Mouse (Mus musculus) adrenal gland, postnatal 36 days (tissue): ENCODE data around the gene Kcnb1. TPM values are rescaled to one million over a fixed set of nuclear protein-coding genes. Genes with fewer than 3 reads are reported as not detected.
A peak's percentile ranks its signal among the peaks of the same experiment; 100 is the strongest.

Experiments used
- DNase-seq, 2 experiments: peaks; one replicate each; pipeline ENCODE4 v3.0.0; 2021; ENCODE audit warnings: mixed read lengths in 1 of 2
- total RNA-seq, 2 experiments: library from RNA; stranded (reverse); gene quantifications; 2 replicates each; pipeline ENCODE4 v1.2.3; 2021

Gene Kcnb1
- total RNA-seq, 2 experiments from 2014 or later, result 13.7 to 20.7 TPM

DNA sequence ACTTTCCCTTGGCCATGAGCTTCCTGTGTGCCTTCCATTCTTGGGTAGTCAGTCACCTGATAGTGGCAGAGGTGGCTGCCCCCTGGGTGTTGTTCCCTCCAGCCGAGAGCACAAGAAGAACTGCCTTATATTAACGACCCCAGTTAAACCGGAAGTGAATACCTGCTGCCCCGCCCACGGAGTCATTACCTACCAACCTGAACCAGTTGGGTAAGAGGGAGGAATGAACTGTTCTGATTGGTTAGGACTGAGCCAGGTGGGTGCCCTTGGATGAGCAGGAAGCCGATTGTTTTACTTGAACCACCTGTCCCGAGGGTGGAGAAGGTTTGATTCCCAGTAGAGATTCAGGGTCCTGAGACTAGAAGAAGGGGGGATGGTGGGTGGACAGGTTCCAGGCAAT is 111.5 kb downstream of the Kcnb1 start:
- DNase-seq, result no peak

DNA sequence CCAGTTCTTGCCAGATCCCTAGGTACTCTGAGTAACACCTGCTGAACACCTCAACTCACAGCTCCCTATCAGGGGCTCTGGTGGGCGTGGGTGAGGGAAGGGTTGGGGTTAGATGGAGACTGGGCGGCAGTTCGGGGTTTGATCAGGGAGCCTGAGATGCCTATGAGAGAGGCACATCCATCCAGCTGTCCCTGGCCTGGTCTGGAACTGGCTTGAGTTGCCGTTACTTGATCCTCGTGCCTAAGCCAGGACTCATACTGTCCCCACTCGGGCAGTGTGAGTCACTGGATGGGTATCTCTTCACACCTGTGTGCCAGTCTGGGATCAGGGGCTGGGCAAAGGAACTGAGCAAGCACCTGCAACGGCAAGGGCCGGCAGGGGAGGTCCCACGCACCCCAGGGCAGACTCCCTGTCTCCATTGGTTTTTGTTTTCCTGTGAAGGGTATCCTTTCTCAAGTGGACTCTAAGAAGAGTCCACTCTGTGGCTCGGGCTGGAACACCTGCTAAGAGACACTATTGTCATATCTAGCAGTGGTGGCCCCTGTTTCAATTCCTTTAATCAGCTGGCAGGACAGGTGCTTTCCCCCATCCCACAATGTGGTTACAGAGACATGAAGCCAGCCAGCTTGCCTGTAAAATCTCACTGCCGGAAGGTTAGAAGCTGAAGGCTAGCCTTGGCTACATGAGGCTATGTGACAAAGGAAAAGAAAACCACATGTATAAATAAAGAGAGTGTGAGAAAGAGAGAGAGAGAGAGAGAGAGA is 112.6 kb downstream of the Kcnb1 start:
- no peak for DNase-seq

DNA sequence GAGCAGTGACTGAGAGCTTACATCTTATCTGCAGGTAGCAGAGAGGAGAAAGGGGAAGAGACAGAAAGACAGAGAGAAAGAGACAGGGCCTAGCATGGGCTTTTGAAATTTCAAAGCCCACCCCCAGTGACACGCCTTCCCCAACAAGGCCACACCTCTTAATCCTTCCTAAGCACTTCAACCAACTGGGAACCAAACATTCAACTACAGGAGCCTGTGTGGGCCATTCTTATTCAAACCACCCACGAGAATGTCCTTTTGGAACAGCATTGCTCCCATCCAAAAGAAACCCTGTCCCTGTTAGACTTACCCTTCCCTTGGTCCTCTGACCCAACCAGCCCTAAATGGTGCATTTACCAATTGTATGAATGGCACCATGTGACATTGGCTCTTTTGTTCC is 113.2 kb downstream of the Kcnb1 start:
- no peak for DNase-seq

DNA sequence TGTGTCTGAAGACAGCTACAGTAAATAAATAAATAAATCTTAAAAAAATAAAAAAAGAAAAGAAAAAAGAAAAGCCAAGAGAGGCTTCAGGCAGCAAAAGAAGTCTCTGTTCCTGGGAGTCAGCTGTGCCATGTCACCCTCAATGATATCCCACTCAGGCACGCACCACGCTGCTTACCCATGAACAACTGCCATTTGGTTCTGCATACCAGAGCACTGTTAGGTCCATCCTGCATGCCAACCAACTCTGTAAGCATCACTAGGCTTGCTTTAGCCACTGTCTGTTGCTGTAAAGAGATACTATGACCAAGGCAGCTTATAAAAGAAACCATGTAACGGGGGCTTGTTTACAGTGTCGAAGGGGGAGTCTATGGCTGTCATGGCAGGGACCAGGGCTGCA is 113.6 kb downstream of the Kcnb1 start:
- no peak for DNase-seq

DNA sequence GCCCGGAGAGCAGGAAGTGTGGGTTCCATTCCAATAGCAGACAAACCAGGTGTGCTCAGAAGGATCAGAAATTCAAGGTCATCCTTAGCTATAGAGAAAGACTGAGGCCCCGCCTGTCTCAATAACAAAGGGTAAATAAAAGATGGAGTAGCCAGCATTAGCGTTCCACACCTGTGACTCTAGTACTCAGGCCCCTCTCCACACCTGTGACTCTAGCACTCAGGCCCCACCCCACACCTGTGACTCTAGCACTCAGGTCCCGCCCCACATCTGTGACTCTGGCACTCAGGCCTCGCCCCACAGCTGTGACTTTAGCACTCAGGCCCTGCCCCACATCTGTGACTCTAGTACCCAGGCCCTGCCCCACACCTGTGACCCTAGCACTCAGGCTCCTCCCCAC is 115.4 kb downstream of the Kcnb1 start:
- DNase-seq, result no peak

DNA sequence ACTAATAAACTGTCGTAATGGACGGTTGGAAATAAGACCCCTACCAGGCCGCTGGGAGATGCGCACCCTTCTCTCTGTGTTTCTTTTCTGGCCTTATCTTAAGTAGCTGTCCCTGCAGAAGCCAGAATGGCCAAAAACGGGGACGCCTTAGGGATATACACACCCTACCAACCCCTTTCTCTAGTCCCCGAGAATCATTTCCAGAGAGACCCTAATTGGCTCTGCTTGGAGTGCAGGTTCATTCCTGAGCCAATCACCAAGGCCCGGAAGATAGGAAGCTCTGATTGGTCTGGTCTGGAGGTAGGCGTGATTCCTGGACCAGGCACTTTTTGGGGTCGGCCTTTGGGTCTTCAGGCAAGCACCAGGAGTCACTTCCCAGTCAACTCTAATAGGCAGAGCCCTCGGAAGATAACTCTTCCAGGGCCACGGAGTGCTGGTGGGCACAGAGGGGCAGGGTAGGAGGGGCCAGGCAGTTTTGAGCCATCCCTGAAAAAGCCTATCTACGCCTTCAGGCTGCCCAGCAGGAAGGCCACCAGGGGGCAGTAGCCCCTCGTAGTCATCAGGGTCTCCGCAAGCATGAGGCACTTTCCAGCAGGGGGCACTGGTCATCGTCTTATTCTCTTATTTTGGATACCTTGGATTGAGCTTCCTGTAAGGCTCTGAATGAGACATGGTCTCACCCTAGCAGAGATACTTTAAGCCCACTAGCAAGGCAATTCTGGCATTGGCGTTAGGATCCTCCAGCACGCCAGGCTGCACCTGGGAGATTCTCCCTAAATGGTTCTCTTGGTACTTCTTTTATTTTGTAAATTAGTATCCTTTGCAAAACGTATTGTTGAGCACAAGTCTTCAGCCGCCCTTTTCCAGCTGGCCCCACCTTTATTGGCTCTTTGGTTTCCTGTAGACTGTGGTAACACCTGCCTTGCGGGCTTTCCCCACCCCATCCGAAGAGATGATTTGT is 118.0 kb downstream of the Kcnb1 start:
- peak; percentile 93 to 98 for DNase-seq

DNA sequence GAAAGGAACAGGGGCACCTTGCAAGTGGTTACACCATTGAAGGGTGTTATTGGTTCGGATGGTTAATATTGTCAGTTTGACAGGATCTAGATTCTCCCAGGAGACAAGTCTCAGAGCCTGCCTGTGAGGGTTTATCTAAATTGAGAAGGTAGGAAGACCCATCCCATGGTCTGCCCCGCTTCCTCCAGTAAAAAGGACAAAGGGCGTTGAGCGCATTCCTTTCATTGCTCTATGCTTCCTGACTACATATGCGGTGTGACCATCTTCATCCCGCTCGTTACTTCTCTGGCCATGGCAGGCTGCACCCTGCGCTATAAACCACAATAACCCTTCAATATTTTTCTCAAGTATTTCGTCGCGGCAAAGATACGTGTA is 118.7 kb downstream of the Kcnb1 start:
- no peak for DNase-seq

DNA sequence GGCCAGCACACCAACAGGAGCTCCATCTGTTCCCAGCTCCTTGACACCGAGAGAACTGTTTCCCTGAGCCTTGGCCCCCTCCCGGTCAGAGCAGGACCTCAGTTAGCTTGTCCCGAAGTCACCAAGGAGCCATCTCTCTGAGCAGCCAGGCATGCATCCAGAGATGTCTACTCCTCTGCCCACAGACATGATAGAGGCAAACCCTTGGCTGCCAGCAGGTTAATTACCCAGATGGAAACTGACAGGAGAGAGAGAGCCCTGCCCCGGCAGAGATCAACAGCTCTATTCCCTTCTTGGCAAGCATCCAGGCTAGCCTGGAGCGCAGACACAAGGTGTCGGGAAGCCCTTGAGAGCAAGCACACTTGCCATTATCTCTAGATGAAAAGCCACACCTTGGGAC is 119.6 kb downstream of the Kcnb1 start:
- DNase-seq, result no peak

DNA sequence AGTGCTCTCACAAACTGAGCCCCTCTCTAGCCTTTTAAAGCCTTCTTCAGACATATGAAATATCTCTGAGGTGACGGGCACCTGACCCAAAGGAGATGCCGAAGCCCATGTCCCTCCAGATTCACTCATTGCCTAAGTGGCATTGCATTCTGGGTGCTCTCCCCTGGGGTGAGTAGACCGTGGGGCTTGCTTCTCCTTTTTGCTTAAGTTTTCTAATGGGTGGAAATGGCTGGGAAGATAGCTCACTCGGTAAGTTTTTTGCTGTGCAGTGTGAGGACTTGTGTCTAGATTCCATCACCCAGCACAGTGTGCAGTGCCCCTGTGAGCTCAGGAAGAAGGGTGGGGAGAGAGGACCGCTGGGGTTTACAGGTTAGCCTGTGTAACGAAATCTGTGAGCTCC is 122.4 kb downstream of the Kcnb1 start:
- no peak for DNase-seq

DNA sequence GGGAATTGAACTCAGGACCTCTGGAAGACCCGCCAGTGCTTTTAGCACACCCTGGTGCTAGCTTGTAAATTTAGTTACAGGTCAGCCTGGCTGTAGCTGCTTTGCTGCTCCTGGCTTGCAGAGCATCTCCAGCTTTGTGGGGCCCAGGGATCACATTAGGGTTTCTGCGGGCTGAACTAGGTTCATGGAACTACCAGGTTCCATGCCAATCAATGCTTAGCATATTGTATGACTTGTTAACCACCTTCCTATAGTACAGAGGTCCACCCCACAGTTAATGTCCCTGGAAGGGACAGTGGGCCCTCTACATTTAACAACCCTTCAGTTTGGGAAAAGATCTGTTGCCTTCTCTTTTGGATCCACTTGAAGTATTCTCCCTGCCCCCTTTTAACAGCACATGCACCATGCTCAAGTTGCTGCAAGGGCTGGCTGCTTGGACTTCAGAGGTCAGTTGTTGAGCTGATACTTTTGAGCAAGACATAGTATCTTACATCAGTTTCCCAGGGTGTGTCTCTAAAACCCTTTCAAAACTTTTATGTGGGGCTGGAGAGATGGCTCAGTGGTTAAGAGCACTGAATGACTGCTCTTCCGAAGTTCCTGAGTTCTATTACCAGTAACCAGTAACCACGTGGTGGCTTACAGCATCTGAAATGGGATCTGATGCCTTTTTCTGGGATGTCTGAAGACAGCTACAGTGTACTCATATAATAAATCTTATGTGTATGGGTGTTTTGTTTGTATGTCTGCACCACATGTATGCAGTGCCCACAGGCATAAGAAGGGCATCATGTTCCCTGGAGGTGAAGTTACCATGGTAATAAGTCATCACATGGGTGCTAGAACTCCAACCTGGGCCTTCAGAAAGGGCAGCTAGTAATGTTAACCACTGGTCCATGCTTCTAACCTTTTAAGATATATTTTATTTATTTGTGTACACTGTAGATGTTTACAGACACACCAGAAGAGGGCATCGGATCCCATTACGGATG is 123.1 kb downstream of the Kcnb1 start:
- no peak for DNase-seq

DNA sequence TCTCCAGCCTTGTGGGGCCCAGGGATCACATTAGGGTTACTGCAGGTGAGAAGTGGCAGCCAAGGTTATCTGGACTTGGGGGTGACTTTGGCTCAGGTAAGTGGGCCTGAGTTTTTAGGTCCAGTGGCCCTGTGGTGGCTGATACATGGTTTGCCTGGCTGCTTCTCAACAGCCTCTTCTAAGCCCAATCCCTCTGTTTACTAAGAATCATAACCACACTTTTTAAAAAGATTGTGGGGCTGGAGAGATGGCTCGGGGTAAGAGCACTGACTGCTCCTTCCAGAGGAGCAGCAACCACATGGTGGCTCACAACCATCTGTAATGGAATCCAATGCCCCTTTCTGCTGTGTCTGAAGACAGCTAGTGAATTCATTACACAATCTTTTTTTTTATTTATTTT is 123.9 kb downstream of the Kcnb1 start:
- no peak for DNase-seq

DNA sequence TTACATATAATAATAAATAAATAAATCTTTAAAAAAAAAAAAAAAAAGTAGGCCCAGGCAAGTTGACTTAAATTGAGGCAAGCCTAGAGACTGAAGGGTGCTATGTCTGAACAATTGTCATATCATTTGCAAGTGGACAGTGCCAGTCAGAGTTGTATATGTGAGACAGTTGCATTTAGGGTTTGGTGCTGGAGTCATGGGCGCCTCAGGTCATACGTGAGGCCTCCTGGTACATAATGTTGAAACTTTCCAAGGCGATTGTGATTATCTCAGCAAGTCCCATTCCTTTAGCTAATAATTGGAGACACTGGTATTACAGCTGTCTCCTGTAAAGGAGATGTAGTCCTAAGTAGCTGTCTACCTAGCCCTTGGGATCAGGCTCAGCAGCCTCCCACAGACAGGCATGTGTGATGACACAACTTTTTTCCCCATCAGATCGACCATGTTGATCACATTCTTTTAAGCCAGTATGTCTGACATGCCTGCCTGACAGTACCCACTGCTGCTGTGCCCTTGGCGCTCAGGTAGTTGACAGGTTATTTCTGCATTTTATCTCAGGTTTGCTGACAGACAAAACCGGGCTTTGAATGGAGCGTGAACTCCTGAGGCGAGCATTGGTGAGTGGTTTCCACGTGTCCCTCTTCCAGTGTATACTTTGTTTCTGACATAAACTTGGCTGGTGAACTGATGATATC is 125.2 kb downstream of the Kcnb1 start:
- no peak for DNase-seq

DNA sequence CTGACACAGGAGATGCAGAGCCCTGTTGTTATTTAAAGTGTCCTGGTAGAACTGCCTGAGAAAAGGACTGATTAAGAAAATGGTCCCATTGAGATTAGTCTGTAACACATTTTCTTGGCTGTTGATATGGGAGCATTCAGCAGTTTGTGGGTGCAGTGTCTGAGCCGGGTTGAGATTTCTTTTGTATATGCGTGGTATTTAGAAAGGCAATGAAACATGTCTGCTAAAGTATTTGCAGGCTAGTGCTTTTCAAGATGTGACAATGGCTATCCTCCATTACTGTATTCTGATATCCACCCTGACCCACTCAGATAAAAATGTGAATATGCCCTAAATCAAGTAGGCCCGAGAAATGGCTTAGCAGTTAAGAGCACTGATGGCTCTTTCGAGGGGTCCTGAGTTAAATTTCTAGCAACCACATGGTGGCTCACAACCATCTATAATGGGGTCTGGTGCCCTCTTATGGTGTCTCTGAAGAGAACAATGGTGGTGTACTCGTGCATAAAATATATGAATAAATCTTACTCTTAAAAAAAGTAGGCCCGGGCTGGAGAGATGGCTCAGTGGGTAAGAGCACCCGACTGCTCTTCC is 126.0 kb downstream of the Kcnb1 start:
- DNase-seq, result no peak

DNA sequence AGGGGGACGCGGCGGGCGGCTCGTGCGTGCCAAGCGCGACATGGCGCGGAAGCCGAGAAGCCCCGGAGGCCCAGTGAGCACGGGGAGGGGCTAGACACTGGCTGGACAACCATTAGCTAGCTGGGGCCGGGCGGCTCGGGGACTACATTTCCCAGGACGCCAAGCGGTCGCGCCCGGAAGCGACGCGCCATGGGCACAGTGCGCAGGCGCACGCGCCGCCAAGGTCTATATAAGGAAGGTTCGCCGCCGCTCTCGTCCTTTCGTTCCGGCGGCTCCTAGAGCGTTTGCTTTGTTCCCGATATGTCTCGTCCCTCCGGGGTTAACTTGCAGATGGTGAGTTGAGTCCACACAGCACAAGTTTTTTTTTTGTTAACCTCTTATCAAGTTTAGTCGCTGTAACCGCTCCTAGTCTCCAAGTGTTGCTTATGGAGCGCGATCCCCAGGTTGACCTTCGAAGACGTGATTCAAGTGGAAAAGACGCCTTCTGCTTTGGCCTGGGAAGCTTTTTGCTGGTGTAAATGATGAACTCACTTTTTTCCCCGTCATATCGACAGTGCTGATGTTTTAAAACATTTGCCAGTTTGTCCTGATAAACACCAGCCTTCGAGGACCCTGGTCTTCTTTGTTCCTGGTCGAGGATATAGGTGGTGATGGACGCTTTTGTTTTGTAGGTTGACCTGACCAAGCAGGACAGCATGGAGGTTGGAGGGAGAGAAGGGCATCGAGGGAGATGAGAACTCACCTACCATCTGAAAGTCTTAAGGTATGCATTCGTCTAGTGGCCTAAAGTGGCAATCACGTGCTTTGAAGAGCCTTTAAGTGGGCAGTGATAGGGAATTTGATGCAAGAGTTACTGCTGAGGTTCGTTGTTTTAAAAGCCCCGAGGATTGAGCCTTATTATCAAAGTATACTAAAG is 126.7 kb downstream of the Kcnb1 start, which contains the start of gene Znfx1:
TSS of gene Znfx1 (minus strand) at position 51 of the 916 bp plus-strand sequence.
- peak; percentile 95 for DNase-seq

DNA sequence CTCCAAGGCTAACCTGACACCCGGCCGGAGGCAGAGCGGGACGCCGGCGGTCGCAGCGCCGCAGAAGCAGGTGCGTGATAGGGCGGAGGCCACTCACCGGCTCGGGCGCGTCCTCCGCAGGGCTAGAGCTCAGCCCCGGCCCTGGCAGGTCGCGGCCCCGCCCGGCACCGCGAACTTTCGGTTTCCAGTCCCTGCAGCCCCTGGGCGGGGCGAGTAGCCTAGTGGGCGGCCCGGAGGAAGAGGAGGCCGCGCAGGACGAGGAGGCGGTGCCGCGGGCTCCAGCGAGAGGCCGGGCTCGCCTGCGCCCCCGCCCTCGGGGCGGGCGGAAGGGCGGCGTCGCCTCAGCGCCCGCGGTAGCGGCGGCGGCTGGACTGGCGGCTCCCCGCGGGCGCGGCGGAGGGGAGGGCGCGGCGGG is 127.5 kb downstream of the Kcnb1 start:
- peak; percentile 97 to 99 for DNase-seq

DNA sequence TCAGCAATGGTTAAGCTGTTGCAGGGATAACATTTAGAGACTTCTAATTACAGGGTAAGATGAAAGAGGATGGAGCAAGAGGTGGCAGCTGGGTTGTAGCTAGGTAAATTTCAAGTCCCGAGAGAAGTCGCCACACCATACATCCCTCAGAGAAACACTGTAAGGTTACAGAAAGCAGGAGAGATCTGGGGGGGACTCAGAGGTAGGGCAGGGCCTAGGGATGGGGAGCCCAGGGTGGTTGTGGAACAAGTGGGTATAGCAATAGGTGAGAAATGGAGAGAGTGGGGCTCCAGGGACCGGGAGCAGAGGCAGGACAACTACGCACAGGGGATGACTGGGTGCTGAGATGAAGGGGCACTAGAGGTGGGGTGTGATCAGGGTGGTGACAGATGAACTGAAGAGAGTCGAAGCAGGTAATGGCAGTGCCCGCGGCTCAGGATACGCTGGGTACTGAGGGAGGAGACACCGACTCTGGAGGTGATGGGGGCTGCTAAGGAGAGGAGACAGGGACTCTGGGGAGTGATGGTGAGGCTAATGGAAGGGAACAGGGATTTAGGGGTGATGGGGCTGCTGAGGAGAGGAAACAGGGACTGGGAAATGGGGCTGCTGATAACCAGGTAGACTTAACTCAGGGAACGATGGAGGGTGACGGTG is 128.4 kb downstream of the Kcnb1 start:
- no peak for DNase-seq

DNA sequence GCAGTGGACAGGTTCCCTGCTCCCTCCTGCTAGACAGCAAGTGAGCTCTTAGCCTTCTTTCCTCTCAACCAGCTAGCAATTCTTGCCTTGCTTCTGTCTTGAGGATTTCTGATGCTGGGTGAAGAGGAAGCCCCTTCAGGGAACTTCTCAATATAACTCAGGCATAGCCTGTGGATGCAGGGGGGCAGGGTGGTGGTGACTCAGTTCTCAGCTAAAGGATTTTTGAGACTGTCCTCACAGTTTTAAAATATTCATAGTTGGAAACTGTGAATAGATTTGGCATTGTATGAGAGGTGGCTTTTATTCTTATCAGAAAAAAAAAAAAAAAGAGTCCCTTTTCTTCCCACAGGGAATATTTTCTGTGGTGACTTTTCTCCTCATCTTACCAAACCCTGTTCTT is 129.2 kb downstream of the Kcnb1 start:
- peak in 1 of 2 experiments; percentile 35 for DNase-seq

DNA sequence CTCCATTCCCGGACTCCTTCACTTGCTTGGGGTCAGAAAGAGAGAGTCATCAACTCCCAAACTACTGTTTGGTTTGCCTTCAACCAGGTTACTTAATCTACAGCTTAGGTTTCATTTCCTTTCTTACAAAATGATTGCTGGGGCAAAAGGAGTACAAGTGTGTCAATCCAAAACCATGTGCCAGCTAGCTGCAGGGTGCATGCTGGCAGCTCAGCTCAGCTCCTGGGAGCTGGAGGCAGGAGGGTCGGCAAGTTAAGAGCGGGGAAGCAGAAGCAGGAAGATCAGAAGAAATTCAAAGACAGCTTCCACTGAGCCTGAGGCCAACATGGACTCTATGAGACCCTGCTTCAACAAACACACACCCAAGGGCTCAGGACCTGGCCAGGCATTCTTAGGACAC is 129.6 kb downstream of the Kcnb1 start:
- DNase-seq, result peak in 1 of 2 experiments; percentile 43

DNA sequence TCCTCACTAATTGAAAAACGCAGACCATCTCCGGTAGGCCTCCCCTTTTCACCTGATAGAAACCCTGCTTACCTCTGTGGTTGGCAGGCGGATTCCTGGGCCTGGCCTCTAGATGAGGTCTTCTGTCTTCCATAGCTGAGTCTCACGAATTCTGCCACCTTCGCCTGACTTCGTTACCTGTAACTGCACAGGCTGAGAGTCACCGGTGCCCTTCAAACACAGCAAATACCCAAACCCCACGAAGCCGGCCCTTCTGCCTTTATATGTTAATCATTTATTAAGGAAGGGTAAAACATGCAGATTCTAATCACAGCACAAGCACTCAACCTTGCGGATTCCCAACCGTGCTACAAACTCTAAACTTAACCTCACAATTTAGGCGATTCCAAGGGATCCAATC is 130.0 kb downstream of the Kcnb1 start:
- DNase-seq, result no peak
